Mouse (Mus musculus): ENCODE measurements around the gene Cyp2s1. TPM values are rescaled to one million over a fixed set of nuclear protein-coding genes. Genes with fewer than 3 reads are reported as not detected.

Gene Cyp2s1
- total and polyA plus RNA-seq, 3 experiments, result 0.04 TPM; not detected in 2

- no peaks in the 10 kb centered on the region for H3K4me1 ChIP-seq (ENCODE audit: control insufficient read depth in 1 of 2, insufficient read depth in 2 of 2)
- no peaks in the 10 kb centered on the region for H3K9me3 ChIP-seq (replicated peaks; ENCODE audit: low read length)
- no peak overlapping the region for H3K4me3 ChIP-seq (replicated peaks in 1 of 3; ENCODE audit: low read depth in 2 of 3, low read length in 2 of 3, poor library complexity in 1 of 3)
- in situ Hi-C loops (cut with MboI; ENCODE audit: low pct_ligation_motif_present, low pct_unique_long_range_greater_than_20kb, low sequenced_read_pairs), result no loop called here
- no peak overlapping the region for H3K27ac ChIP-seq (ENCODE audit: insufficient read depth, low read depth)
- peaks cover 49% of the 10 kb centered on the region for H3K27me3 ChIP-seq (replicated peaks)
- no peak for DNase-seq (ENCODE audit: extremely low read depth)
- no peaks in the 10 kb centered on the region for H3K79me2 ChIP-seq (replicated peaks; ENCODE audit: control insufficient read depth, extremely low read depth, insufficient read depth, poor library complexity, severe bottlenecking)
- TF ChIP-seq HCFC1 (IDR thresholded peaks at IDR 0.05; ENCODE audit: low read depth, low read length) (no peak), SIN3A (IDR thresholded peaks at IDR 0.05; ENCODE audit: low read length) (no peak), TBP (conservative IDR thresholded peaks at IDR 0.05; ENCODE audit: low read depth, low read length) (no peak), PAX5 (IDR thresholded peaks at IDR 0.05; ENCODE audit: low read length) (no peak), ELF1 (IDR thresholded peaks at IDR 0.05; ENCODE audit: low read depth, low read length) (no peak), JUND (conservative IDR thresholded peaks at IDR 0.05; ENCODE audit: low read depth, low read length) (no peak), MAFK (IDR thresholded peaks at IDR 0.05; ENCODE audit: insufficient replicate concordance, low read length) (no peak), IRF4 (IDR thresholded peaks at IDR 0.05; ENCODE audit: low read depth, low read length) (no peak), CHD2 (IDR thresholded peaks at IDR 0.05; ENCODE audit: low read length) (no peak), POLR2A (IDR thresholded peaks at IDR 0.05; ENCODE audit: low read depth, low read length) (no peak), NELFE (IDR thresholded peaks at IDR 0.05; ENCODE audit: low read depth, low read length) (no peak), MYC (IDR thresholded peaks at IDR 0.05; ENCODE audit: low read depth, low read length) (no peak), MAZ (IDR thresholded peaks at IDR 0.05; ENCODE audit: low read depth, low read length) (no peak), ZNF384 (IDR thresholded peaks at IDR 0.05; ENCODE audit: low read depth, low read length) (no peak), JUN (IDR thresholded peaks at IDR 0.05; ENCODE audit: insufficient read depth, low read depth, low read length) (no peak), BHLHE40 (IDR thresholded peaks at IDR 0.05; ENCODE audit: low read depth, low read length) (no peak), ETS1 (conservative IDR thresholded peaks at IDR 0.05; ENCODE audit: low read depth, low read length) (no peak), USF1 (IDR thresholded peaks at IDR 0.05; ENCODE audit: low read depth, low read length) (no peak), ZMIZ1 (IDR thresholded peaks at IDR 0.05; ENCODE audit: low read depth, low read length) (no peak)
- no peak overlapping the region for H3K9ac ChIP-seq (ENCODE audit: insufficient read depth, low read depth)
- dilution Hi-C loops (cut with MboI; ENCODE audit: extremely low pct_ligation_motif_present, extremely low pct_unique_long_range_greater_than_20kb, low sequenced_read_pairs), result no loop called here
- H3K36me3 ChIP-seq (replicated peaks in 1 of 2; ENCODE audit: control insufficient read depth in 1 of 2, insufficient read depth in 1 of 2, low read length in 1 of 2), result no peaks in the 10 kb centered on the region
- H3K4me2 ChIP-seq (ENCODE audit: insufficient read depth, low read depth, poor library complexity, severe bottlenecking), result no peak overlapping the region
Observed at GRCm38 (mm10) chr7:25862365-25862764, 45.7 kb upstream of the Cyp2s1 start.

- no peak overlapping the region for H3K27ac ChIP-seq (ENCODE audit: insufficient read depth, low read depth)
- H3K9ac ChIP-seq (ENCODE audit: insufficient read depth, low read depth), result no peak overlapping the region
- no peaks in the 10 kb centered on the region for H3K79me2 ChIP-seq (replicated peaks; ENCODE audit: control insufficient read depth, extremely low read depth, insufficient read depth, poor library complexity, severe bottlenecking)
- dilution Hi-C loops (cut with MboI; ENCODE audit: extremely low pct_ligation_motif_present, extremely low pct_unique_long_range_greater_than_20kb, low sequenced_read_pairs) (no loop called here), in situ Hi-C loops (cut with MboI; ENCODE audit: low pct_ligation_motif_present, low pct_unique_long_range_greater_than_20kb, low sequenced_read_pairs) (no loop called here)
- no peaks in the 10 kb centered on the region for H3K9me3 ChIP-seq (replicated peaks; ENCODE audit: low read length)
- H3K4me3 ChIP-seq (replicated peaks in 1 of 3; ENCODE audit: low read depth in 2 of 3, low read length in 2 of 3, poor library complexity in 1 of 3), result no peak overlapping the region
- peak; percentile 17 for DNase-seq (ENCODE audit: extremely low read depth)
- no peak overlapping the region for H3K4me2 ChIP-seq (ENCODE audit: insufficient read depth, low read depth, poor library complexity, severe bottlenecking)
- no peaks in the 10 kb centered on the region for H3K4me1 ChIP-seq (ENCODE audit: control insufficient read depth in 1 of 2, insufficient read depth in 2 of 2)
- no peaks in the 10 kb centered on the region for H3K36me3 ChIP-seq (replicated peaks in 1 of 2; ENCODE audit: control insufficient read depth in 1 of 2, insufficient read depth in 1 of 2, low read length in 1 of 2)
- peaks cover 55% of the 10 kb centered on the region for H3K27me3 ChIP-seq (replicated peaks)
- no peak for TF ChIP-seq MAZ (IDR thresholded peaks at IDR 0.05; ENCODE audit: low read depth, low read length)
- no peak for TF ChIP-seq KAT2A (IDR thresholded peaks at IDR 0.05; ENCODE audit: insufficient replicate concordance, low read length)
- TF ChIP-seq E2F4 (IDR thresholded peaks at IDR 0.05; ENCODE audit: insufficient replicate concordance, low read depth, low read length), result no peak
- peak; percentile 6; the same call in 1 of the 2 replicates for TF ChIP-seq RAD21 (IDR thresholded peaks at IDR 0.05; ENCODE audit: low read depth, low read length)
- TF ChIP-seq UBTF (IDR thresholded peaks at IDR 0.05; ENCODE audit: low read depth, low read length), result no peak
- no peak for TF ChIP-seq TCF12 (IDR thresholded peaks at IDR 0.05; ENCODE audit: low read depth, low read length)
- no peak for TF ChIP-seq POLR2A (IDR thresholded peaks at IDR 0.05; ENCODE audit: low read depth, low read length)
- TF ChIP-seq JUN (IDR thresholded peaks at IDR 0.05; ENCODE audit: insufficient read depth, low read depth, low read length), result no peak
- no peak for TF ChIP-seq ELF1 (IDR thresholded peaks at IDR 0.05; ENCODE audit: low read depth, low read length)
- TF ChIP-seq CTCF (conservative IDR thresholded peaks at IDR 0.05 in 1 of 2, IDR thresholded peaks at IDR 0.05 in 1 of 2; ENCODE audit: low read depth in 2 of 2, low read length in 2 of 2), result peak in 1 of 2 experiments; percentile 46; a peak in 2 of 4 replicates
- no peak for TF ChIP-seq ZNF384 (IDR thresholded peaks at IDR 0.05; ENCODE audit: low read depth, low read length)
- TF ChIP-seq MAX (IDR thresholded peaks at IDR 0.05; ENCODE audit: low read length), result no peak
- TF ChIP-seq IRF4 (IDR thresholded peaks at IDR 0.05; ENCODE audit: low read depth, low read length), result no peak
- TF ChIP-seq MYC (IDR thresholded peaks at IDR 0.05; ENCODE audit: low read depth, low read length), result no peak
- TF ChIP-seq ZMIZ1 (IDR thresholded peaks at IDR 0.05; ENCODE audit: low read depth, low read length), result no peak
- TF ChIP-seq SIN3A (IDR thresholded peaks at IDR 0.05; ENCODE audit: low read length), result no peak
- TF ChIP-seq CHD1 (IDR thresholded peaks at IDR 0.05; ENCODE audit: low read depth, low read length), result no peak
- no peak for TF ChIP-seq GABPA (IDR thresholded peaks at IDR 0.05; ENCODE audit: insufficient replicate concordance, low read depth, low read length)
- 0 out of 2 replicates have a peak, but pooled peaks have one; percentile 16 for TF ChIP-seq SMC3 (IDR thresholded peaks at IDR 0.05; ENCODE audit: low read depth, low read length)
- no peak for TF ChIP-seq BHLHE40 (IDR thresholded peaks at IDR 0.05; ENCODE audit: low read depth, low read length)
- TF ChIP-seq RCOR1 (conservative IDR thresholded peaks at IDR 0.05; ENCODE audit: low read depth, low read length), result no peak
Observed at GRCm38 (mm10) chr7:25859962-25860870, 43.5 kb upstream of the Cyp2s1 start.
